21 mouse cellular contexts compared by ENCODE assay signal in genomic region chr9:30194866-30195265, GRCm38 (mm10).
DNase-seq lines count a peak whose midpoint lies in the region; ATAC-seq and TF ChIP-seq lines count a peak whose summit lies in the region.
"Had no signal": no experiment of that assay in that cellular context is flagged by ENCODE, and none has a peak within 500 bp of the region (broad histone marks: within the 10 kb centered on the region; RNA-seq: fewer than 3 reads in every experiment).

No protein-coding gene starts in this region.

- no peak for TF ChIP-seq CTCF in kidney, postnatal 0 days (IDR thresholded peaks at IDR 0.05; ENCODE audit: low read depth)
- no peak for TF ChIP-seq CTCF in Patski (IDR thresholded peaks at IDR 0.05)

- H3K9me3 ChIP-seq in kidney, embryonic 14.5 days (ENCODE audit: control insufficient read depth, low read length) = no peaks in the 10 kb centered on the region
- H3K9me3 ChIP-seq in kidney, postnatal 0 days (replicated peaks; ENCODE audit: low read length) = no peaks in the 10 kb centered on the region
- H3K9me3 ChIP-seq in midbrain, embryonic 15.5 days = no peaks in the 10 kb centered on the region
- H3K9me3 ChIP-seq: embryonic facial prominence, embryonic 10.5 days; embryonic facial prominence, embryonic 12.5 days; forebrain, embryonic 13.5 days; forebrain, embryonic 15.5 days had no signal

- no peaks in the 10 kb centered on the region for H3K36me3 ChIP-seq in kidney, embryonic 14.5 days (ENCODE audit: control insufficient read depth, insufficient read depth, low read length)
- no peaks in the 10 kb centered on the region for H3K36me3 ChIP-seq in kidney, postnatal 0 days (ENCODE audit: insufficient read depth, low read length)
- H3K36me3 ChIP-seq in midbrain, embryonic 15.5 days (replicated peaks) = no peaks in the 10 kb centered on the region
- H3K36me3 ChIP-seq: embryonic facial prominence, embryonic 10.5 days; embryonic facial prominence, embryonic 12.5 days; forebrain, embryonic 15.5 days had no signal

- peak; percentile 32; the same call in 1 of the 2 replicates for ATAC-seq in kidney, embryonic 14.5 days (ENCODE audit: low FRiP score, low TSS enrichment)
- 0 out of 2 replicates have a peak, but pooled peaks have one; percentile 36 for ATAC-seq in kidney, postnatal 0 days (replicated peaks; ENCODE audit: low FRiP score, low read depth)
- ATAC-seq in Patski = peak; percentile 82
- ATAC-seq in midbrain, embryonic 15.5 days (replicated peaks) = no peak
- ATAC-seq: activated CD4-positive, CD25-positive, alpha-beta regulatory T cell, adult 4 months; forebrain, embryonic 13.5 days; forebrain, embryonic 15.5 days; forebrain, postnatal 0 days had no signal

- no peak for DNase-seq in kidney, adult 18-20 months
- peak; percentile 66 for DNase-seq in kidney, postnatal 0 days (ENCODE audit: low spot score)
- no peak for DNase-seq in kidney, postnatal 10 days
- DNase-seq in Patski (ENCODE audit: low read depth, low spot score) = no peak
- DNase-seq in brain, adult 2 months (ENCODE audit: low read depth, low spot score) = peak; percentile 35
- DNase-seq: adrenal gland, adult 2 months; adrenal gland, postnatal 10 days; adrenal gland, postnatal 25 days; cerebellum, adult 11-12 months; cerebellum, adult 2 months; cerebellum, adult 9-10 months; cerebellum, postnatal 10 days; cerebellum, postnatal 25 days; forebrain, postnatal 0 days had no signal

- no peak overlapping the region for H3K27ac ChIP-seq in kidney, embryonic 14.5 days (ENCODE audit: low read depth, low read length)
- no peak overlapping the region for H3K27ac ChIP-seq in kidney, postnatal 0 days
- no peak overlapping the region for H3K27ac ChIP-seq in midbrain, embryonic 15.5 days
- H3K27ac ChIP-seq: embryonic facial prominence, embryonic 10.5 days; embryonic facial prominence, embryonic 12.5 days; forebrain, embryonic 13.5 days; forebrain, embryonic 15.5 days had no signal

- CTCF ChIA-PET in Patski (lab: Charles Lee) = interaction anchor here (0.7 kb wide), 1 partner anchor 46 kb away, joined by 3 read pairs; no protein-coding TSS in a partner anchor

- in situ Hi-C loops in Patski (cut with MboI; ENCODE audit: low pct_unique_long_range_greater_than_20kb) = no loop called here

- no peaks in the 10 kb centered on the region for H3K27me3 ChIP-seq in kidney, embryonic 14.5 days (ENCODE audit: control insufficient read depth, insufficient read depth, low read length)
- H3K27me3 ChIP-seq in kidney, postnatal 0 days (ENCODE audit: insufficient read depth, low read length) = no peaks in the 10 kb centered on the region
- H3K27me3 ChIP-seq in Patski = no peaks in the 10 kb centered on the region
- no peaks in the 10 kb centered on the region for H3K27me3 ChIP-seq in midbrain, embryonic 15.5 days (replicated peaks)
- H3K27me3 ChIP-seq: embryonic facial prominence, embryonic 12.5 days; forebrain, embryonic 13.5 days; forebrain, embryonic 15.5 days had no signal

- 46% methylated on average over 3 of the region's 3 CpGs for WGBS in kidney, embryonic 14.5 days
- 59% methylated on average over 3 of the region's 3 CpGs for WGBS in kidney, postnatal 0 days
- 59% methylated on average over 3 of the region's 3 CpGs for WGBS in midbrain, embryonic 15.5 days

- POLR2A ChIA-PET in Patski (lab: Charles Lee) = no interaction called here

- H3K4me2 ChIP-seq in kidney, embryonic 14.5 days (replicated peaks; ENCODE audit: low read depth, low read length) = no peak overlapping the region
- H3K4me2 ChIP-seq in kidney, postnatal 0 days (ENCODE audit: low read length) = no peak overlapping the region
- no peak overlapping the region for H3K4me2 ChIP-seq in midbrain, embryonic 15.5 days
- H3K4me2 ChIP-seq: embryonic facial prominence, embryonic 12.5 days; forebrain, embryonic 13.5 days; forebrain, embryonic 15.5 days had no signal

- H3K9ac ChIP-seq in kidney, embryonic 14.5 days (ENCODE audit: low read depth, low read length) = no peak overlapping the region
- no peak overlapping the region for H3K9ac ChIP-seq in kidney, postnatal 0 days (ENCODE audit: low read depth, low read length)
- H3K9ac ChIP-seq in midbrain, embryonic 15.5 days = no peak overlapping the region
- H3K9ac ChIP-seq: embryonic facial prominence, embryonic 12.5 days; forebrain, embryonic 13.5 days; forebrain, embryonic 15.5 days; forebrain, postnatal 0 days had no signal

- H3K4me3 ChIP-seq in kidney, embryonic 14.5 days (ENCODE audit: low read length) = no peak overlapping the region
- no peak overlapping the region for H3K4me3 ChIP-seq in kidney, postnatal 0 days (replicated peaks; ENCODE audit: low read depth, low read length)
- no peak overlapping the region for H3K4me3 ChIP-seq in midbrain, embryonic 15.5 days
- H3K4me3 ChIP-seq: embryonic facial prominence, embryonic 10.5 days; embryonic facial prominence, embryonic 12.5 days; forebrain, embryonic 13.5 days; forebrain, embryonic 15.5 days had no signal

- no peaks in the 10 kb centered on the region for H3K4me1 ChIP-seq in kidney, embryonic 14.5 days (ENCODE audit: control insufficient read depth, insufficient read depth, low read length)
- H3K4me1 ChIP-seq in kidney, postnatal 0 days (replicated peaks; ENCODE audit: insufficient read depth, low read length) = no peaks in the 10 kb centered on the region
- no peaks in the 10 kb centered on the region for H3K4me1 ChIP-seq in midbrain, embryonic 15.5 days
- H3K4me1 ChIP-seq: embryonic facial prominence, embryonic 10.5 days; embryonic facial prominence, embryonic 12.5 days; forebrain, embryonic 13.5 days; forebrain, embryonic 15.5 days had no signal

Comparison
In these comparisons a context has a peak if more than half of its experiments do, and no peak if none do; other contexts are left out.
1. DNase-seq: peak in kidney, postnatal 0 days (single experiment) and brain, adult 2 months (single experiment); none in kidney, adult 18-20 months (single experiment), kidney, postnatal 10 days (single experiment) and Patski (single experiment).